Mouse (Mus musculus): ENCODE results near the gene Cops2. TPM values are rescaled to one million over a fixed set of nuclear protein-coding genes. Genes with fewer than 3 reads are reported as not detected.

Gene Cops2
- polyA plus RNA-seq, 1 experiment from 2014 or later: 21.5 TPM

- ATAC-seq (no peak), DNase-seq (no peak)
- H3K27ac ChIP-seq (ENCODE audit: low read depth): no peak overlapping the region
- H3K36me3 ChIP-seq (replicated peaks; ENCODE audit: insufficient read depth, low read length): no peaks in the 10 kb centered on the region
- no peak overlapping the region for H3K4me2 ChIP-seq (ENCODE audit: low read depth, low read length)
- H3K4me3 ChIP-seq (ENCODE audit: low read depth, low read length): no peak overlapping the region
- 70% methylated on average over 9 of the region's 9 CpGs for WGBS (ENCODE audit: insufficient replicate concordance)
- no peaks in the 10 kb centered on the region for H3K9me3 ChIP-seq (ENCODE audit: low read length)
- TF ChIP-seq CTCF (IDR thresholded peaks at IDR 0.05; ENCODE audit: low read depth) (no peak), EP300 (IDR thresholded peaks at IDR 0.05; ENCODE audit: low read depth) (no peak)
- 0 out of 2 replicates have a peak, but pooled peaks cover 3% of the 10 kb centered on the region for H3K4me1 ChIP-seq (ENCODE audit: insufficient read depth)
- H3K9ac ChIP-seq (replicated peaks): no peak overlapping the region
- no peaks in the 10 kb centered on the region for H3K27me3 ChIP-seq (ENCODE audit: insufficient read depth, low read length)
Measured at GRCm38 (mm10) chr2:125813972-125814595, 44.9 kb downstream of the Cops2 start.

GRCm38 (mm10) chr2:125811332-125811731 lies 47.6 kb downstream of the Cops2 start:
- no peaks in the 10 kb centered on the region for H3K27me3 ChIP-seq (ENCODE audit: insufficient read depth, low read length)
- no peak overlapping the region for H3K4me3 ChIP-seq (ENCODE audit: low read depth, low read length)
- WGBS (ENCODE audit: insufficient replicate concordance): 29% methylated on average over 2 of the region's 2 CpGs
- H3K4me2 ChIP-seq (ENCODE audit: low read depth, low read length): no peak overlapping the region
- no peak for TF ChIP-seq CTCF (IDR thresholded peaks at IDR 0.05; ENCODE audit: low read depth)
- TF ChIP-seq EP300 (IDR thresholded peaks at IDR 0.05; ENCODE audit: low read depth): no peak
- H3K4me1 ChIP-seq (ENCODE audit: insufficient read depth): 0 out of 2 replicates have a peak, but pooled peaks cover 3% of the 10 kb centered on the region
- H3K9me3 ChIP-seq (ENCODE audit: low read length): no peaks in the 10 kb centered on the region
- no peak overlapping the region for H3K9ac ChIP-seq (replicated peaks)
- DNase-seq: no peak
- H3K27ac ChIP-seq (ENCODE audit: low read depth): no peak overlapping the region
- no peaks in the 10 kb centered on the region for H3K36me3 ChIP-seq (replicated peaks; ENCODE audit: insufficient read depth, low read length)
- ATAC-seq: no peak

GRCm38 (mm10) chr2:125809551-125809950 lies 49.4 kb downstream of the Cops2 start:
- 81% methylated on average over 7 of the region's 7 CpGs for WGBS (ENCODE audit: insufficient replicate concordance)
- no peak for ATAC-seq
- no peak for DNase-seq

GRCm38 (mm10) chr2:125805826-125806225 lies 53.1 kb downstream of the Cops2 start:
- Histone ChIP-seq H3K4me3 (ENCODE audit: low read depth, low read length) (no peak overlapping the region), H3K9me3 (ENCODE audit: low read length) (no peaks in the 10 kb centered on the region), H3K36me3 (replicated peaks; ENCODE audit: insufficient read depth, low read length) (no peaks in the 10 kb centered on the region), H3K27ac (ENCODE audit: low read depth) (no peak overlapping the region), H3K9ac (replicated peaks) (no peak overlapping the region), H3K4me2 (ENCODE audit: low read depth, low read length) (no peak overlapping the region), H3K27me3 (ENCODE audit: insufficient read depth, low read length) (no peaks in the 10 kb centered on the region), H3K4me1 (ENCODE audit: insufficient read depth) (no peaks in the 10 kb centered on the region)
- ATAC-seq (no peak), DNase-seq (no peak)
- 44% methylated on average over 1 of the region's 1 CpGs for WGBS (ENCODE audit: insufficient replicate concordance)
- no peak for TF ChIP-seq CTCF (IDR thresholded peaks at IDR 0.05; ENCODE audit: low read depth)
- TF ChIP-seq EP300 (IDR thresholded peaks at IDR 0.05; ENCODE audit: low read depth): no peak

More at GRCm38 (mm10) chr2:125809551-125809950, 49.4 kb downstream of the Cops2 start:
- no peaks in the 10 kb centered on the region for H3K36me3 ChIP-seq (replicated peaks; ENCODE audit: insufficient read depth, low read length)
- 0 out of 2 replicates have a peak, but pooled peaks cover 3% of the 10 kb centered on the region for H3K4me1 ChIP-seq (ENCODE audit: insufficient read depth)
- H3K4me3 ChIP-seq (ENCODE audit: low read depth, low read length): no peak overlapping the region
- H3K27ac ChIP-seq (ENCODE audit: low read depth): no peak overlapping the region
- no peaks in the 10 kb centered on the region for H3K9me3 ChIP-seq (ENCODE audit: low read length)
- no peaks in the 10 kb centered on the region for H3K27me3 ChIP-seq (ENCODE audit: insufficient read depth, low read length)
- H3K9ac ChIP-seq (replicated peaks): no peak overlapping the region
- TF ChIP-seq CTCF (IDR thresholded peaks at IDR 0.05; ENCODE audit: low read depth) (no peak), EP300 (IDR thresholded peaks at IDR 0.05; ENCODE audit: low read depth) (no peak)
- H3K4me2 ChIP-seq (ENCODE audit: low read depth, low read length): no peak overlapping the region

GRCm38 (mm10) chr2:125801947-125802346 lies 57.0 kb downstream of the Cops2 start:
- no peaks in the 10 kb centered on the region for H3K36me3 ChIP-seq (replicated peaks; ENCODE audit: insufficient read depth, low read length)
- DNase-seq (no peak), ATAC-seq (no peak)
- H3K4me3 ChIP-seq (ENCODE audit: low read depth, low read length): no peak overlapping the region
- no peaks in the 10 kb centered on the region for H3K27me3 ChIP-seq (ENCODE audit: insufficient read depth, low read length)
- no peaks in the 10 kb centered on the region for H3K4me1 ChIP-seq (ENCODE audit: insufficient read depth)
- 70% methylated on average over 4 of the region's 4 CpGs for WGBS (ENCODE audit: insufficient replicate concordance)
- H3K9me3 ChIP-seq (ENCODE audit: low read length): no peaks in the 10 kb centered on the region
- TF ChIP-seq CTCF (IDR thresholded peaks at IDR 0.05; ENCODE audit: low read depth) (no peak), EP300 (IDR thresholded peaks at IDR 0.05; ENCODE audit: low read depth) (no peak)
- no peak overlapping the region for H3K27ac ChIP-seq (ENCODE audit: low read depth)
- H3K9ac ChIP-seq (replicated peaks): no peak overlapping the region
- no peak overlapping the region for H3K4me2 ChIP-seq (ENCODE audit: low read depth, low read length)

- DNase-seq (no peak), ATAC-seq (no peak)
- Histone ChIP-seq H3K27ac (ENCODE audit: low read depth) (no peak overlapping the region), H3K27me3 (ENCODE audit: insufficient read depth, low read length) (no peaks in the 10 kb centered on the region), H3K9me3 (ENCODE audit: low read length) (no peaks in the 10 kb centered on the region), H3K4me1 (ENCODE audit: insufficient read depth) (no peaks in the 10 kb centered on the region), H3K9ac (replicated peaks) (no peak overlapping the region), H3K4me2 (ENCODE audit: low read depth, low read length) (no peak overlapping the region), H3K36me3 (replicated peaks; ENCODE audit: insufficient read depth, low read length) (no peaks in the 10 kb centered on the region), H3K4me3 (ENCODE audit: low read depth, low read length) (no peak overlapping the region)
- TF ChIP-seq EP300 (IDR thresholded peaks at IDR 0.05; ENCODE audit: low read depth): no peak
- no peak for TF ChIP-seq CTCF (IDR thresholded peaks at IDR 0.05; ENCODE audit: low read depth)
- WGBS (ENCODE audit: insufficient replicate concordance): 61% methylated on average over 8 of the region's 8 CpGs
Measured at GRCm38 (mm10) chr2:125801038-125801437, 57.9 kb downstream of the Cops2 start.
